Mouse (Mus musculus): Measurements from ENCODE around the gene Txk. TPM values are rescaled to one million over a fixed set of nuclear protein-coding genes. Genes with fewer than 3 reads are reported as not detected.

The Txk gene
- polyA plus RNA-seq, 1 experiment: 0.07 TPM

GRCm38 (mm10) chr5:72710572-72711278 lies 41.9 kb downstream of the Txk start:
- DNase-seq (ENCODE audit: low read depth): peak; percentile 83
- TF ChIP-seq POLR2A (IDR thresholded peaks at IDR 0.05; ENCODE audit: borderline replicate concordance, extremely low read depth, insufficient read depth, insufficient read length, poor library complexity, severe bottlenecking) (no peak), CTCF (IDR thresholded peaks at IDR 0.05; ENCODE audit: borderline replicate concordance, extremely low read depth, insufficient read depth, insufficient read length) (peak; percentile 70; the same call in 1 of the 2 replicates)

- DNase-seq (ENCODE audit: low read depth): no peak
- TF ChIP-seq CTCF (IDR thresholded peaks at IDR 0.05; ENCODE audit: borderline replicate concordance, extremely low read depth, insufficient read depth, insufficient read length): no peak
- TF ChIP-seq POLR2A (IDR thresholded peaks at IDR 0.05; ENCODE audit: borderline replicate concordance, extremely low read depth, insufficient read depth, insufficient read length, poor library complexity, severe bottlenecking): no peak
Measured at GRCm38 (mm10) chr5:72709976-72710375, 42.6 kb downstream of the Txk start.

GRCm38 (mm10) chr5:72709451-72709850 lies 43.1 kb downstream of the Txk start:
- DNase-seq (ENCODE audit: low read depth): no peak
- TF ChIP-seq CTCF (IDR thresholded peaks at IDR 0.05; ENCODE audit: borderline replicate concordance, extremely low read depth, insufficient read depth, insufficient read length) (no peak), POLR2A (IDR thresholded peaks at IDR 0.05; ENCODE audit: borderline replicate concordance, extremely low read depth, insufficient read depth, insufficient read length, poor library complexity, severe bottlenecking) (no peak)

GRCm38 (mm10) chr5:72706722-72707121 lies 45.9 kb downstream of the Txk start:
- TF ChIP-seq CTCF (IDR thresholded peaks at IDR 0.05; ENCODE audit: borderline replicate concordance, extremely low read depth, insufficient read depth, insufficient read length) (no peak), POLR2A (IDR thresholded peaks at IDR 0.05; ENCODE audit: borderline replicate concordance, extremely low read depth, insufficient read depth, insufficient read length, poor library complexity, severe bottlenecking) (no peak)
- no peak for DNase-seq (ENCODE audit: low read depth)

GRCm38 (mm10) chr5:72706095-72706494 lies 46.5 kb downstream of the Txk start:
- DNase-seq (ENCODE audit: low read depth): no peak
- TF ChIP-seq POLR2A (IDR thresholded peaks at IDR 0.05; ENCODE audit: borderline replicate concordance, extremely low read depth, insufficient read depth, insufficient read length, poor library complexity, severe bottlenecking) (no peak), CTCF (IDR thresholded peaks at IDR 0.05; ENCODE audit: borderline replicate concordance, extremely low read depth, insufficient read depth, insufficient read length) (no peak)

- TF ChIP-seq CTCF (IDR thresholded peaks at IDR 0.05; ENCODE audit: borderline replicate concordance, extremely low read depth, insufficient read depth, insufficient read length) (no peak), POLR2A (IDR thresholded peaks at IDR 0.05; ENCODE audit: borderline replicate concordance, extremely low read depth, insufficient read depth, insufficient read length, poor library complexity, severe bottlenecking) (no peak)
- no peak for DNase-seq (ENCODE audit: low read depth)
Measured at GRCm38 (mm10) chr5:72702202-72702601, 50.4 kb downstream of the Txk start.

- TF ChIP-seq POLR2A (IDR thresholded peaks at IDR 0.05; ENCODE audit: borderline replicate concordance, extremely low read depth, insufficient read depth, insufficient read length, poor library complexity, severe bottlenecking) (no peak), CTCF (IDR thresholded peaks at IDR 0.05; ENCODE audit: borderline replicate concordance, extremely low read depth, insufficient read depth, insufficient read length) (no peak)
- DNase-seq (ENCODE audit: low read depth): peak; percentile 81
Measured at GRCm38 (mm10) chr5:72699500-72699818, 53.1 kb downstream of the Txk start.

GRCm38 (mm10) chr5:72698818-72699499 lies 53.6 kb downstream of the Txk start:
- DNase-seq (ENCODE audit: low read depth): peak; percentile 41
- TF ChIP-seq CTCF (IDR thresholded peaks at IDR 0.05; ENCODE audit: borderline replicate concordance, extremely low read depth, insufficient read depth, insufficient read length): no peak
- no peak for TF ChIP-seq POLR2A (IDR thresholded peaks at IDR 0.05; ENCODE audit: borderline replicate concordance, extremely low read depth, insufficient read depth, insufficient read length, poor library complexity, severe bottlenecking)

GRCm38 (mm10) chr5:72698343-72698742 lies 54.2 kb downstream of the Txk start:
- TF ChIP-seq POLR2A (IDR thresholded peaks at IDR 0.05; ENCODE audit: borderline replicate concordance, extremely low read depth, insufficient read depth, insufficient read length, poor library complexity, severe bottlenecking) (no peak), CTCF (IDR thresholded peaks at IDR 0.05; ENCODE audit: borderline replicate concordance, extremely low read depth, insufficient read depth, insufficient read length) (no peak)
- peak; percentile 87 for DNase-seq (ENCODE audit: low read depth)

- peak; percentile 52 for DNase-seq (ENCODE audit: low read depth)
- TF ChIP-seq POLR2A (IDR thresholded peaks at IDR 0.05; ENCODE audit: borderline replicate concordance, extremely low read depth, insufficient read depth, insufficient read length, poor library complexity, severe bottlenecking) (no peak), CTCF (IDR thresholded peaks at IDR 0.05; ENCODE audit: borderline replicate concordance, extremely low read depth, insufficient read depth, insufficient read length) (no peak)
Measured at GRCm38 (mm10) chr5:72696491-72696890, 56.1 kb downstream of the Txk start.

GRCm38 (mm10) chr5:72694684-72695083 lies 57.9 kb downstream of the Txk start:
- no peak for TF ChIP-seq POLR2A (IDR thresholded peaks at IDR 0.05; ENCODE audit: borderline replicate concordance, extremely low read depth, insufficient read depth, insufficient read length, poor library complexity, severe bottlenecking)
- TF ChIP-seq CTCF (IDR thresholded peaks at IDR 0.05; ENCODE audit: borderline replicate concordance, extremely low read depth, insufficient read depth, insufficient read length): no peak
- DNase-seq (ENCODE audit: low read depth): no peak

- DNase-seq (ENCODE audit: low read depth): no peak
- TF ChIP-seq CTCF (IDR thresholded peaks at IDR 0.05; ENCODE audit: borderline replicate concordance, extremely low read depth, insufficient read depth, insufficient read length): no peak
- no peak for TF ChIP-seq POLR2A (IDR thresholded peaks at IDR 0.05; ENCODE audit: borderline replicate concordance, extremely low read depth, insufficient read depth, insufficient read length, poor library complexity, severe bottlenecking)
Measured at GRCm38 (mm10) chr5:72690516-72690915, 62.1 kb downstream of the Txk start.
